Mouse (Mus musculus): ENCODE measurements at regions not wholly inside any gene's neighbourhood (a gene's known extent, or its start where the extent isn't known, plus 50 kb on each side); places are given as distances from the start of the nearest gene placed in this dataset.
"Not testable (repeated sequence)": the region's sequence is repeated elsewhere in the genome, so short reads cannot be mapped to it uniquely, and the experiment has no call there.

GRCm38 (mm10) chr2:72616412-72616811 is 140.5 kb downstream of the Cdca7 start:
- no peak for DNase-seq

DNA sequence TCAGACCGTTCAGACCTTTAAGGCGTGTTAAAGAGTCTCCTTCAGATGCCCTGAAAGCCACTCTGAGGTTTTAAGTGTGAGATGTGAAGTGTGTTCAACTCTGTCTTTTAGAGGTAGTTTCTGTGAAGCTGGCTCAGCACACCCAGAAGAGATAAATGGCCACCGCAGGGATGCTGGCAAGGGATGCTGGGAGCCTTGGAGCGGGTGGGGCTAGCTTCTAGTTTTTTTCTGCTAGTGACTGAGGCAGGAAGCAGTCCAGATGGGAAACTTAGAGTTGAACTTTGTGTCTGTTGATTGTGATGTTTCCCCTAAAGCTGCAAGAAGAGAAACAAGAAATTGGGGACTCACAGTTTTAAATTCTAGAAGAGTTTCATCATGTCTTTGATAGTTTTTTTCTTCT is 143.5 kb downstream of the Cdca7 start:
- no peak for DNase-seq

GRCm38 (mm10) chr2:72620182-72620652 is 144.3 kb downstream of the Cdca7 start:
- DNase-seq, result no peak

GRCm38 (mm10) chr2:72627915-72628314 is 152.0 kb downstream of the Cdca7 start:
- DNase-seq, result no peak

- no peak for DNase-seq
Observed at GRCm38 (mm10) chr2:72628626-72629470, 152.9 kb downstream of the Cdca7 start.

DNA sequence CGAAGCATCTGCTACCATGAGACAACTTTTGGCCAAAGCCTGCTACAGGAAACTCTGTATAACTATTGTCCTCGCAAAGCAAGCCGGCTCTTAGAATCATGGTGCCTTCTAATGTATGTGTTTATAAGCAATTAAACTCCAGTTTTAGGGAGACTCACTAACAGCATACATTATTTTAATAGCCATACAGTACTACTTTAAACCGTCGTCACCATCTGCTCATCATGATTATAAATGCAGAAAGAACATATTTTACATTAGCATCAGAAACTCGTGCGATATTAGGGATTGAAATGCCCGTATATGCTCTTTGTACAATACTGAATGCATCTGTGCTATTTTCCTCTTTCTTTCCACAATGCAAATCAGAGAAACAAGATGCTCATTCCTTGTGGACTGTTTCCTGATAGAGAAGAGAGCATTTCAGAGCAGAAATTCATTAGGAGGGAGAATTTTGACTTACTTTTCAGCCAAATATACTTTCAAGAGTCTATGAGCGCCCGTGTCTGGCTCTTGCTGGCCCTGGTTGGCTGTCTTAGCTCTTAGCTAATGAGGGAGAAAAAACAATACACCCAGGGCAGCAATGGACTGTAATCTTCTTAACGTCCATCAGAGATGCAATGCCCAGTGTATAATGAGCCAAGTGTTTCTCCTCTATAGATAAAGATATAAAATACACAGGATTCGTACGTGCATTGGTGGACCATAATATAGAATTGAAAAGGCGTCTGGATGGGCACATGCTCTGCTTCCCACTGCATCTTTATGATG is 153.9 kb downstream of the Cdca7 start:
- no peak for DNase-seq

DNA sequence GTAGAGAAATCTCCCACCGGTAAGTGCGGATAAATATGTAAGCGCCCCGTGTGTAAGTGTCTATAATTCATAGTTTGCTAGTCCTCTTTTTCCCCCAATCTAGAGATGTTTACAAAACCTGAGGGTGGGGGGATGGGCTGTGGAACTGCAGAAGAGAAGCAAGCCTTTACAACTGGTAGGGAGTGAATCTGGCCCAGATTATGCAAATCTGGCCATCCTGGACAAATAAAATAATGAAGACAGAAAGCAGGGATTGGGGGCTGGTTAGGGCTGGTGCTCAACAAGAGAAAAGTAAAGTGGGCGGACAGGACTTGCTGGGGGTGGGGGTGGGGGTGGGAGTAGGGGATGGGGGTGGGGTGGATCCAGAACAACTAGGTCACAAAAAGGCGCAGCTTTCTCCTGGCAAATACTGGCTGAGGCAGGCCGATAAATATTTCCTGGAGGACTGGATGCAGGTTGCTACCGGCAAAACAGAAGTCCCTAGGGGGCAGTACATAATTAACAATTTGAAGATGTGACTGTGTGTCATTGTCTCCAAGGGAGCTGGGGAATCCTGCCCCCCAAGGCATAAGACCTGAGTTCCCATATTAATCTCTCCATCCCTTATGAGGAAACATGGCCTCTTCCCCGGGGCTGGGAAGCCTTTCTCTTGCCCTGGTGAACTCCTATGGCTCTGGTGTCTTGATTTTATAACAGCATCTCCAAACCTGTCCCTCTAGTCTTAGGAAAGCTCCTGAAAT is 162.1 kb downstream of the Cdca7 start:
- DNase-seq, result no peak

DNA sequence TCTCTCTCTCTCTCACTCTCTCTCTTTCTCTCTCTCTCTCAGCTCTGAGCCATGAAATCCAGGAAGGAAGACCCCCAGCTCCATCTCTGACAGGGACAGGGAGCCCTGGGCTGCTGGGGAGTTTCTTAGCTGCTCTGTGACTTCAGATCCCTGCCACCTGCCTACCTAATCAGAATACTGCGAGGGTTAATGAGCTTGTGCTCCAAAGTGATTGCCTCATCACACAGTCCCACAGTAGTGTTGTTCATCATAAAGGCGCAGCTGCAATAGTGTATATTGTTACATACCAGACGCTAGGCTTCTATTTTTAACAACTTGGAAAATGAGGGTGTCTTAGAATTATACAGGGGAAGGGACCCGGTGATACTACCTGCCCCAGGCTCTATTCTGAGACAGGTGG is 163.1 kb downstream of the Cdca7 start:
- DNase-seq, result no peak

- no peak for DNase-seq
Observed at GRCm38 (mm10) chr2:72641228-72641627, 165.3 kb downstream of the Cdca7 start.

GRCm38 (mm10) chr2:72644151-72644843 is 168.3 kb downstream of the Cdca7 start:
- DNase-seq, result no peak

- no peak for DNase-seq
Observed at GRCm38 (mm10) chr2:72647642-72648041, 171.7 kb downstream of the Cdca7 start.

- DNase-seq, result no peak
Observed at GRCm38 (mm10) chr2:72648294-72648693, 172.3 kb downstream of the Cdca7 start.

DNA sequence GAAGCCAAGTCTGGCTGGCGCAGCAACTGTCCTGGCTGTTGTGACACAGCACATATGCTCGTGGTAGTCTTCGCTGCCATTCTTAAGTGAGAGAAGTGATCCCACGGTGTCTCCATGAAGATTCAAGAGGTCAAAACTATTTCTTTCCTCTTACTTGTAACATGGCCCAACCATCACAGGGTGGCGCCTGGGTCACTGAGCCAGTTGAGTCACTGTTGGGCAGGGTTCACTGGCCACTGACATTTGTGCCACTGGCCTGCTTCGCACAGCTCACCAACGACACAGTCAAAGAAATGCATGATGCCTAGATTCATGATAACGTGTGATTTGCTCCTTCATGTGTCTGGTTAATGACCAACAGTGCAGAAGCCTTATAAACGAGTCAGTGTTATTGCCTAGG is 179.9 kb downstream of the Cdca7 start:
- no peak for DNase-seq

DNA sequence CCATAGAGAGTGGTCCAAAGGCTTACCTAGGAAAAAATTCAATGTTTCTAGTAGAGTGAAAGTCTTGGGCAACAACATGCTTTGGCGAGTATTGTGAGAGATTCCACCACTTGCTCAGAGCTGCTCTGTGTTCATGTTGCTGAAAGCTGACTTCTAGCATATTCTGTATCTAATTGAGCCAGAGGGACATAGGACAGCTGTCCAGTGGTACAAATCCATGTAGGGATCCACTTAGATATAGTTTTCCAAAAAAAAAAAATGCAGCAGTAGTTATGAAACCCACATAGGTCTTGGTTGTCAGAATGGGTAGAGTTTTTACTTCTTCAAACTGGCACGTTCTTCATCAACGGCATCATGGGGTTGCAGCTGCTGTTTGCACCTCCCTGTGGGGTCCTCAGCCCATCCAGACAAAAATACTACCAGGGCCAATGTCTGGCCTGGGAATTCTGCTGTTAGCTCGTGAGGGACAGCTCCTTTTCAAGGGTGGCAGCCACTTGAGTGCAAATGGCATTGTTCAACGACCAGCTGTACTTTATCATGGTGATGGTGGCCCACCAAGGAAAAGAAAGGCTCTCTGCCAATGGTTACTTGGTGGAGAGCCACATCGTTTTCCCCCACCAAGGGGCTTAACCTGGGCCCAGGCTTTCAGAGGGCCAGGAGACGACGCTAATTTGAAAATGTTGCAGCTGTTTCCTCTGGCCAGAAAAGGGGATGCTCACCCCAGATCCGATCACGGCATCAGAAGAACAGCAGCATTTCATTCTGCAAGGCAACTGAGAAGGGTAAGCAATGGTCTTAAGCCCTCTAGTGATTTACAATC is 181.4 kb downstream of the Cdca7 start:
- no peak for DNase-seq

DNA sequence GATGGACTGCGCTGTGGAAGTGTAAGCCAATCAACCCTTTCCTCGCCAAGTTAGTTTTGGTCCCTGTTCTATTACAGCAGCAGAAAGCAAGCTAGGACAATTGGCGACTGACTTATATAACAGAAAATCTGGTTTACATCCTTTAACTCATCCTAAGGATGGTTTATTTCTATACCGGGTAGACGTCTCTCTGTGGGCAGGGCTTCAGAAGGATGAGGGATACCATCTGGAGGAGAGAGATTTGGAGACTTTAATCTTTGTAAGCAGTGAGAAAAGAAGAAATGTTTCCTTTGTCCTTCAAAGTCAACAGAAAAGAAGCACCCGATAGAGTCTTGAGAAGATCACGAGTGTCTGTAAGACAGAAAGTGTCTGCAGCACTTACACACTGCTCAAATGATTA is 186.4 kb downstream of the Cdca7 start:
- DNase-seq, result no peak

- no peak for DNase-seq
Observed at GRCm38 (mm10) chr2:72662979-72663780, 187.2 kb downstream of the Cdca7 start.

GRCm38 (mm10) chr2:72667396-72667795 is 191.4 kb downstream of the Cdca7 start:
- DNase-seq, result not testable (repeated sequence)

DNA sequence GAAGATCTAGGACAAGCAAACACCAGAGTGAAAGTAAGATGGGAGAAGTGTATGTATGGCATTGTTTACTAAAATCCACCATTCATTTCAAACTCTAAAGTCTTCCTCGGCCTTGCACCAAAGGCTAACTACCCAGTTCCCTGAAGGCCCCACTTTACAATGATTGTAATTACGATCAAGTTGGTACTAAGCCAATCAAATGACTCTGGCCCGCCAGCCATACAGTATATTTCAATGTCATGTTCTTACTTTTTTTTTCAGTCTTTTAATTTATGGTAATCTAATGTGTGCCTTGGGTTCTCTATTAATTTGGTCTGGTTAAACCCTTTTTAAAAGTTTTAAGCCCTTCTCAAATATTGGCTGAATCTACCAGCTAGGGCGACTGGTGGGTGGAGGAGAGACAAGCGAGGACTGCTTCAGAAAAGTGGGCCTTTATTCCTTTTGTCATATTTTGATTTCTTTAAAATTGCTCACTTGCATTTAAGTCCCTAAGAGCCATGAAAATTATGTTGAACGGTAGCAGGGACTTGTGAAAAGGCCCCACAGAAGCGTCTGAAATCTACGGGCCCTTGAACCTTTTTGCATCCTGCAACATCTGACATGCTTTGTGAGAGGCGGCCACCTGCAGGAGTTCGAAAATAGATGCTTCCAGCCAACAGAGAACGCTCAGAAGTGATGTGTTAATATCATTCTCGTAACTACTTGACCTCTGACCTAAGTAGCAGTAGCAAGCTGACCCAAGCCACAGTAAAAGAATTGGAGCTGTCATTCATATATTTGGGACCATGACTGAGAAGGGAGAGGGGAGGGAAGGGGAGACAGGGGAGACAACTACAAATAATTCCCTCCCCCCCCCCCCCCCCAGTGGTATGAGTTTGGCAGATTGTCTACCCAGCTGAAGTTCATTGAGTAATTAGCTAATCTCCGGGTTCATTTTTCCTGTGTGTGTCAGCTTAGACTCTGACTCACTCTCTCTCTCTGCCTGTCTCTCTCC is 197.2 kb downstream of the Cdca7 start:
- no peak for DNase-seq

GRCm38 (mm10) chr2:72674229-72674628 is 198.3 kb downstream of the Cdca7 start:
- no peak for DNase-seq

Measured in adrenal gland, adult 8-10 months (tissue).